Mouse (Mus musculus) erythroblast, embryonic 14.5 days (primary cell): Measurements from ENCODE around the gene Ficd.

Experiments
- GATA1 ChIP-seq: IDR thresholded peaks from 2 replicates; pipeline ENCODE4 v1.6.1; 2012; ENCODE audit warnings: low read length, inconsistent platforms, mixed read lengths
- TAL1 ChIP-seq: IDR thresholded peaks from 3 replicates; pipeline ENCODE4 v1.6.1; 2012; ENCODE audit warnings: low read length, inconsistent platforms, mixed read lengths

- no peak for TF ChIP-seq TAL1
- no peak for TF ChIP-seq GATA1
Measured at GRCm38 (mm10) chr5:113727238-113727637, 8.4 kb upstream of the Ficd start.
